Mouse (Mus musculus) R1 (cell line): Measurements from ENCODE around the gene Cep162.

Experiments
- DNase-seq: peaks from one replicate; pipeline ENCODE4 v3.0.0-alpha.2; 2018; ENCODE audit warnings: low read depth, low spot score

The Cep162 gene

DNA sequence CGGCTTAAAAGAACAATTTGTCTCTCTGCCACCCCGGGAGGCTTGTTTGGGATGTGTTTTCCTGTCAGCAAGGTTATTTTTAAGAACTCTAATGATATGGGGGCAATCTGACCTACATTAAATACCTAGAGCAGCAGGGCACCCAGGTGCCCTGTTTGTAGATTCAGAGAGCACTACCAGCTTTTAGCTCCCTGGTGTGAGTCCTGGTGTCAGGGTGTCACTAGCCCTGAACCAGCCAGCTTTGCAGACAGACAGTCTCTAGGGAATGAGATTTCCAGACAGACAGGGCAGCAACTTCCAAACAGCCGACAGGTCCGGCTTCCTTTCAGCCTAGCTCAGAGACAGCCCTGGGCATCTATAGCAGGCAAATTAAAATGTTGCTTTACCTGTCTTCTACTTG is 92.8 kb downstream of the Cep162 start:
- no peak for DNase-seq

DNA sequence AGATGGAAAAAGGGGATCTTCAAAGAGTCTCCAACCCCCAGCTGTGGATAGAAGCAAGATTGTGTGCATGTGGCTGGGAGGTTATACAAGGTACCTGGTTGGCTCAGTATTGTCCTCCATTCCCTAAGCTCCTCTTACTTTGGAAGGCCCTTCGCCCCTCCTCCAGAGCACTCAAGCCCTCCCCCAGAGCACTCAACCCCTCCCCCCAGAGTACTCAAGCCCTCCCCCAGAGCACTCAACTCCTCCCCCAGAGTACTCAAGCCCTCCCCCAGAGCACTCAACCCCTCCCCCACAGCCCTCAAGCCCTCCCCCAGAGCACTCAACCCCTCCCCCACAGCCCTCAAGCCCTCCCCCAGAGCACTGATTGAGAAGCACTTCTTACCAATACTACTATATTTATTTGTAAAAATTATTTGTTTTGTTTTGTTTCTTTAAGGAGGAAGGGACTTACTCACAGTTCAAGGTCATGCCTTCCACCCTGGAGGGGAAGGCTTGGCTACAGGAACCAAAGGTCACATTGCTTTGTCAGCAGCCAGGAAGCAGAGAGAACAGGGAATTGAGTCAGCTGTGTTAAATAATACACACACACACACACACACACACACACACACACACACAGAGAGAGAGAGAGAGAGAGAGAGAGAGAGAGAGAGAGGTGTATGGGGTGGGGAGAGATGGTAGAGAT is 102.6 kb downstream of the Cep162 start:
- peak; percentile 76 for DNase-seq

DNA sequence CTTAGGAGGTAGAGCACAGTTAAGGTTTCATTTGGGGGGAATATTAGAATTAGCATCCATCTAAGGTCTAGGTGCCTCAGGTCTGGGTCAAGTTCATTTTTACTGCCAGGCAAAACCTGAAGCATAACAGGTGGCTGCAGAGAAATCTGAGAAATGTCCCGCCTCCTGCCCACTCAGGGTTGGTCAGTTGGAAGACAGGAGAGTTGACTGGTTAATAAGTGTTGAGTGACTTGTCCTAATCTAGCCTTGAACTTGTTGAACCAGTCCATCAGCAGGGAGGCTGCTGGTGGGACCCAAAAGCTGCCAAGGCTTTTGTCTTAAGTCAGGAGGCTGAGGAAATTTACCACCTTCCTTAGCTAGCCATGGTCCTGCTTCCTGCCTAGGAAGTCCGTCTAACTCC is 107.4 kb downstream of the Cep162 start:
- peak; percentile 23 for DNase-seq

DNA sequence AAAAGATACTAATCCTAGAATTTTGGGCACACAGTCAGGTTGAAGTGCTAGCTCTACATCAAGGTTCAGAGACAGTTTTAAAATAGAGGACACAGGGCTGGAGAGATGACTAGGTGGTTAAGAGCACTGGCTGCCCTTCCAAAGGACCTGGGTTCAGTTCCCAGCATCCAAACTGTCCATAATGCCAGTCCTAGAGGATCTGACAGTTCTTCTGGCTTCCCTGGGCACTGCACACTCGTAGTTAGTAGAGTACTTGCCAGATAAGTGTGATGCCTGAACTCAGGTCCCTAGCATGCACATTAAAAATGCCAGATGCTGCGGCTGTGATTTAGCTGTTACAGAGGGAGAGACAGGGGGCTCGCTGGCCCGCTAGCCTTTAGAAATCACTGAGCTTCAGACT is 108.9 kb downstream of the Cep162 start:
- no peak for DNase-seq

DNA sequence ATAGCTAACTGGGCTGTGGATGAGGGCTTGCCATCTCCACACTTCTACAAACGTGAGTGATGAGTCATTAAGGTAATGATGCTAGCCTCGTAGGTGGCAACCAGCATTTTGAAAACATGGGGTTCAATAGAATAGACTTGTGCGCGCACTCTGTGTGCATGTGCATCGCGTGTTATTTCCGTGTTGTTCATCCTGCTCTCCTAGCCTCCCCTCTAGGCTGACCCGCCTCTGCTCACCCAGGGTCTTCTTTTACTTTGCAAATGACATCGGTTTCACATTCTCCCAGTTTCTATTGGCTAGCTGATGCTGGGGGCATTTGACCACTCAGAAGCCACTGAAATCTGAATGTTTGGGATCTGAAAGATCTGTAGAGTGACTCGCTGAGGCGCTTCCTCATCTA is 109.7 kb downstream of the Cep162 start:
- no peak for DNase-seq

DNA sequence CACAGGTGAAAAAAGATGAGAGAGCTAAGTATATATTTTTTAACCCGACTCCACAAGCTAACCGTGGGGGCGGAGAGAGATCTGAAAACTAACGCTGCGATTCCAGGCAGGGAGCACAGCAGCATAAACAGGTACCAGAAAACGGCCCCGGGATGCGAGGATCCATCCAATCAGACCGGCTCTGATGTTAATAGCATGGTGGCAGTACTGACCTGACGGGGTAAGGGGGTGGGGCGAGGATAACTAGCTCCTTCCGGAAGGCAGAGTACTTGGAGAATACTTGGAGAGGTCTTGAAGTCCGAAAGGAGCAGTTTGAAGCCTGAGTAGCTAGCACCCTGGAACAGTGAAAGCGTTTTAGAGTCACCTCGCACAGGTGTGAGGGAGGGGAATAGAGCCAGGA is 110.2 kb downstream of the Cep162 start:
- DNase-seq: no peak

DNA sequence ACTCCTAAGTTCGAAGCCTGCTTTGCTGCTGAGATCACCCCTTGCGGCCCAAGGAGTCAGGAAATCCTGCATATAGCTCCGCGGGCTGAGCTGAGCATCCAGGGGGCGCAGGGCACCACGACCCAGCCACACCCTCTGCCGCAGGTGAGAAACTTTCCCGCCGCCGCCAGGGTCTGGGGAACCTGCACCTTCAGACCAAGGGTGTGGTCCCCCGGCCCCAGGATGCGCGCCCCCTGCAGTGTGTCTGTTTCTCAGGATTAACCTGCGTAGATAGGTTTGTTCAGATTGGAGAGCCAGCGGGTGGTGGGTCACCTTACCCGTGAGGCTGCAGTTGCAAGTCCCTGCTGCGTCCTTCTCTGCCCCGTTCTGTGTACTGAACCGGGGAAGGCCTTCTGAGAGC is 110.8 kb downstream of the Cep162 start:
- peak; percentile 26 for DNase-seq

DNA sequence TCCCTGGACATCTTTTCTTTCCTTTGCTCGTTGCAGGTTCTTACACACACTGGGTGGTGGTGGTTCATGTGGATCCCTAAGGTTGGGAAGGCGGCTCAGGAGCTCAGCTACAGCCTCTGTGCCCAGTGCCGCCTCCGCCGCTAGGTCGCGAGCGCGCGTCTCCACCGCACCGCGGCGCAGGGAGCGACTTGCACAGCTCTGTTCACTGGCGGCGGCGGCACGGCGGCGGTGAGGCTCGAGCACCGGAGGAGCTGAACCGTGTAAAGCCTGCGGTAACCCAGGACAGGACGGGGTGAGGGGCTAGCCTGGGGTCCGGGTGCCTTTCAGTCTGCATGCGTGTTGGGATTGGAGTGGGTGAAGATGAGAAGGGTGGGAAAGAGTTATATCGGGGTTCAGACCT is 111.2 kb downstream of the Cep162 start, which contains the start of gene Mrap2:
Gene Mrap2 (plus strand): TSS at position 201 of the 400 bp plus-strand sequence.
- peak; percentile 54 for DNase-seq

DNA sequence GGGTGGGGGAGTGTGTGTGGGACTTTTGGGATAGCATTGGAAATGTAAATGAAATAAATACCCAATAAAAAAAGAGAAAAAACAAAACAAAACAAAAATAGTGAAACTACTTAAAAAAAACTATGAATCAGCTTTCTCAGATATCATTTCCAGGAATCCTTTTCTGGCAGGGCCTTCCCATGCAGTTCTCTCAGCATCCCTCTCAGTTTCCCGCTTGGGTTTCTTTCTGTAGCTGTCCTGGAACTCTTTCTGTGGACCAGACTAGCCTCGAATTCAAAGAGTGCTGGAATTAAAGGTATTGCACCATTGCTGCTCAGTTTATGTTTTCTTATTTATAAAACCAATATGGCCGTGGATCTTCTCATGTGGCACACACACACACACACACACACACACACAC is 112.3 kb downstream of the Cep162 start:
- no peak for DNase-seq
